Mouse (Mus musculus): Measurements from ENCODE around the gene Nckap5. TPM values are rescaled to one million over a fixed set of nuclear protein-coding genes. Genes with fewer than 3 reads are reported as not detected.

Nckap5 gene
- total RNA-seq, 1 experiment from 2014 or later: 114 TPM

GRCm38 (mm10) chr1:126557791-126558294 lies 272.8 kb downstream of the Nckap5 start:
- DNase-seq: no peak

GRCm38 (mm10) chr1:126547979-126548378 lies 282.6 kb downstream of the Nckap5 start:
- DNase-seq: no peak

- no peak for DNase-seq
Measured at GRCm38 (mm10) chr1:126544471-126544870, 286.1 kb downstream of the Nckap5 start.

- DNase-seq: no peak
Measured at GRCm38 (mm10) chr1:126537223-126537757, 293.3 kb downstream of the Nckap5 start.

GRCm38 (mm10) chr1:126535527-126535926 lies 295.1 kb downstream of the Nckap5 start:
- no peak for DNase-seq

- no peak for DNase-seq
Measured at GRCm38 (mm10) chr1:126534046-126534445, 296.6 kb downstream of the Nckap5 start.

- DNase-seq: no peak
Measured at GRCm38 (mm10) chr1:126528043-126528598, 302.5 kb downstream of the Nckap5 start.

- no peak for DNase-seq
Measured at GRCm38 (mm10) chr1:126518067-126518466, 312.5 kb downstream of the Nckap5 start.

- no peak for DNase-seq
Measured at GRCm38 (mm10) chr1:126517427-126517826, 313.2 kb downstream of the Nckap5 start.

- DNase-seq: no peak
Measured at GRCm38 (mm10) chr1:126515054-126515756, 315.4 kb downstream of the Nckap5 start.

GRCm38 (mm10) chr1:126511835-126512445 lies 318.7 kb downstream of the Nckap5 start:
- no peak for DNase-seq

- no peak for DNase-seq
Measured at GRCm38 (mm10) chr1:126504717-126505116, 325.9 kb downstream of the Nckap5 start.

GRCm38 (mm10) chr1:126502741-126503140 lies 327.9 kb downstream of the Nckap5 start:
- DNase-seq: no peak

GRCm38 (mm10) chr1:126496722-126497121 lies 333.9 kb downstream of the Nckap5 start:
- no peak for DNase-seq

GRCm38 (mm10) chr1:126492206-126493071 lies 338.2 kb downstream of the Nckap5 start:
- peak; percentile 63 for DNase-seq

GRCm38 (mm10) chr1:126491412-126491811 lies 339.2 kb downstream of the Nckap5 start:
- DNase-seq: no peak

GRCm38 (mm10) chr1:126490256-126490655 lies 340.3 kb downstream of the Nckap5 start:
- DNase-seq: no peak

- DNase-seq: peak; percentile 79
Measured at GRCm38 (mm10) chr1:126484664-126485087, 345.9 kb downstream of the Nckap5 start.

GRCm38 (mm10) chr1:126483665-126484064 lies 346.9 kb downstream of the Nckap5 start:
- DNase-seq: peak; percentile 45

GRCm38 (mm10) chr1:126481459-126482228 lies 349.0 kb downstream of the Nckap5 start:
- DNase-seq: no peak

GRCm38 (mm10) chr1:126473044-126473443 lies 357.6 kb downstream of the Nckap5 start:
- DNase-seq: no peak

Data from adrenal gland, postnatal 25 days (tissue).